Mouse (Mus musculus): ENCODE results near the gene Zfp60. TPM values are rescaled to one million over a fixed set of nuclear protein-coding genes. Genes with fewer than 3 reads are reported as not detected.
"Not testable (repeated sequence)": the region's sequence is repeated elsewhere in the genome, so short reads cannot be mapped to it uniquely, and the experiment has no call there.

Gene Zfp60
- total RNA-seq, 2 experiments from 2014 or later, result 7.9 to 8.3 TPM

DNA sequence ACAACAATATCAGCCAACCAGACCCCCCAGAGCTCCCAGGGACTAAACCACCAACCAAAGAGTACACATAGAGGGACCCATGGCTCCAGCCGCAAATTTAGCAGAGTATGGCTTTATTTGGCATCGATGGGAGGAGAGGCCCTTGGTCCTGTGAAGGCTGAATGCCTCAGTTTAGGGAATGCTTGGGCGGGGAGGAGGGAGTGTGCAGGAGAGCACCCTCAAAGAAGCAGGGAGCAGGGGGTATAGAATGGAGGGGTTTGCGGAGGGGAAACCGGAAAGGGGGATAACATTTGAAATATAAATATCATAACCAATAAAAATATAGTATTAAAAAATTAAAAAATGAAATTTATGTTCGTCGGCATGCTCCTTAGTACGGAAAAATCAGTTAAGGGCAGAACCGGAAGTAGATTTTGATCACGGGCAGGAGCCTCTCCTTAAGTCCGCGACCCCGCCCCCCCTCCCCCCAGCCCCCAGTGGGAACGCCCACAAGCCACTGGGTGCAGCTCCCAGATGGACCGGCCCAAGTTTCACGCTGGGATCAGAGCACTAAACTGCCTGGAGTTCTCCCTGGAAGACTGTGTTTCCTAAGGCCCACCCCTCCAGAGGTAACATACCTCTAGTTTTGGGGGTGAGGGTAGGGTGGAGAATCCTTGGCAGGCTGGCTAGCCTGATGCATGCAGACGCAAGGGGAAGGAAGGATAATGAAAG, 34.1 kb downstream of the Zfp60 start:
- intact Hi-C loops (cut with DNase I), result no loop called here
- DNase-seq, result no peak

DNA sequence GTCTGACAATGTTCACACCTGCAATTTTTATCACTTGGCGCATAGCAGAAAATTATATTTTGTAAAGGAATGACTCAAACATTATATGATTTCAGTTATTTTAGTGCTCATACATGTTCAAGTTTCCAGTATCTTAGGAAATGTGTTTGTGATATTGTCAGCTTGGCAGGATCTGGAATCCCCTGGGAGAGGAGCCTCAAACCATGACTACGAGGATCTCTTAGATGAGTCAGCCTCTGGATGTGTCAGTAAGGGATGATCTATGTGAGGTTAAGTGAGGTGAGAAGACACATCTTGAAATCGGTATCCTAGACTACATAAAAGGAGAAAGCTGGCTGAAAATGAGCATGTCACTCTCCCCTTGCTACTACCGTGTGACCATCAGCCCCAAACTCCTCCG, 58.1 kb downstream of the Zfp60 start:
- no peak for DNase-seq
- intact Hi-C loops (cut with DNase I), result no loop called here

DNA sequence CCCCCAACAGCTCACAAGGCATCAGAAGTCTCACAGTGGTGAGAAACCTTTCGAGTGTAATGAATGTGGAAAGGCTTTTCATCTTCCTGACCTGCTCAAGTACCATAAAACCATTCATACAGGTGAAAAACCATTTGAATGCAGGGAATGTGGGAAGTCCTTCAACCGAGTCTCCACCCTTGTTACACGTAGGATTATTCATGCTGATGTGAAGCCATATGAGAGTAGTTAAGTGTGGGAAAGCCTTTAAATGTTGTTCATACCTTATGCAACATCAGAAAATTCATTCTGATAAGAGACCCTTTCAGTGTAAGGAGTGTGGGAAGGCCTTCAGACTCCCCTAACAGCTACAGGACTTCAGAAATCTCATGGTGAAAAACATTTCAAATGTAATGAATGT, 62.7 kb downstream of the Zfp60 start:
- DNase-seq; intact Hi-C loops (cut with DNase I): not testable (repeated sequence)

DNA sequence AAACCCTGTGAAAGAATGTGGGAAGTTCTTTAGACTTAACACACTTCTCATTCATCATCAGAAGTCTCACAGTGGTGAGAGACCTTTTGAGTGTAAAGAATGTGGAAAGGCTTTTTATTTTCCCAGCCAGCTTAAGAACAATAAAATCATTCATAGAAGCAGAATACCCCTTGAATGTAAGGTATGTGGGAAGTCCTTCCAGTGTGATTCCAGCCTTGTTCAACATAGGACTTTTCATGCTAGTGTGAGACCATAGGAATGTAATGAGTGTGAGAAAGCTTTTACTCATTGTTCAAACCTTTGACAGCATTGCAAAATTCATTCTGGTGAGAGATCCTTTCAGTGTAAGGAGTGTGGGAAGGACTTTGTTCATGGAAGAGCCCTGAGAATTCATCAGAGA, 63.4 kb downstream of the Zfp60 start:
- intact Hi-C loops (cut with DNase I), result no loop called here
- DNase-seq, result no peak

DNA sequence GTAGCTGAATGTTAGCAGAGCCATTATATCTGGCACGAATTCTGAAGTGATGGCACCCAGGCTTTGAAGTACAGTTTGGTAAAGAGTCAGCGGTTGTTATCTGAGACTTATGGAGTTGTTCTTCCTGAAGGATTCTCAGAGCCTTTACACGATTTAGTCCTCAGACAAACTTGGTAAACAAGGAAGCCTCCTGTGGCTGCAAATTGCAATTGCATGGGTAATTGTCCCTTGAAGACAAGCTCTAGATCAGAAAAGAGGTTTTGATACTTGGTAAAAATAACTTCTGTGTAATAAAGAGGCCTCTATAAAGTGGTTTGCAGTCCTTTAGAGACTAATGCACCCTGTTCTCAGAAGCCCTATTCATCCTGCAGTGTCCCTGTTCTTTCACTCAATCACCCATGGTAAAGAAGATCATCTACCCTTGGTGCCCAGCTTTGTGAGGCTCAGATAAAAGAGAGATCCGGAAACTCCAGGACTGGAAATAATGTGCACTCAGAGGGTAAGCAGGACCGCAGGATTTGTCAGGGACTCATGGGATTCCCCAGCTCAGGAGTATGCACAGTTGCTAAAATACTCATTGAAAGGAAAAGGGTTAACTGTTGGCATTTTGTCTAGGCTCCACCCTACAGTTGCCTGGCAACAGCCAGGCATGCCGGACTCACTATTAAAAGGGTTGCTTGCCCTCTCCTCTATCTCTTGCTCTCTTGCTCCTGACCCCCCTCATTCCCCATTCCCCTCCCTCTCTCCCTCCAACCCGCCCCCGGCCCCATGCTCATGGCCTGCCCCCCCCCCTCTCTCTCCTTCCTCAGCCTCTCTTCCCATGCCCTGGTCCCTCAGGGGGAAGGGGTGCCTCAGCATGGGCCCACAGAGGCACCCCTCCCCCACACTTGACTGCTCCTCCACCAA, 67.0 kb downstream of the Zfp60 start:
- intact Hi-C loops (cut with DNase I), result no loop called here
- DNase-seq, result no peak

DNA sequence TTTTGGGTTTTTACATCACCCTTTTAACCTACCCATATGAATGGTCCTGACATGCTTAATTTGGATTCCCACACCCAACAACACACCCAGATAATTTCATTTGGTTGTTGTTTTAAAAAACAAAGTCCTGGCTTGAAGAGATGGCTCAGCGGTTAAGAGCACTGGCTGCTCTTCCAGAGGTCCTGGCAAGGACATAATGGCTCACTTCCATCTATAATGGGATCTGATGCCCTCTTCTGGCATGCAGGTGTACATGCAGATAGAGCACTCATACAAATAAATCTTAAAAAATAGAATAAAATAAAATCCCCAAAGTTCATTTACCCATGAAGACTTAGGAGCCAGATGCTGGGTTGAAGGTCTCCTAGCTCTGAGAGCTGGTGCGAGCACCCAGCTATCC, 69.9 kb downstream of the Zfp60 start:
- no peak for DNase-seq
- intact Hi-C loops (cut with DNase I), result loop anchor here (5.0 to 10.0 kb wide), 2 partner anchors 124 to 176 kb away; partner anchors contain the start of genes Zfp780b and Zfp974

DNA sequence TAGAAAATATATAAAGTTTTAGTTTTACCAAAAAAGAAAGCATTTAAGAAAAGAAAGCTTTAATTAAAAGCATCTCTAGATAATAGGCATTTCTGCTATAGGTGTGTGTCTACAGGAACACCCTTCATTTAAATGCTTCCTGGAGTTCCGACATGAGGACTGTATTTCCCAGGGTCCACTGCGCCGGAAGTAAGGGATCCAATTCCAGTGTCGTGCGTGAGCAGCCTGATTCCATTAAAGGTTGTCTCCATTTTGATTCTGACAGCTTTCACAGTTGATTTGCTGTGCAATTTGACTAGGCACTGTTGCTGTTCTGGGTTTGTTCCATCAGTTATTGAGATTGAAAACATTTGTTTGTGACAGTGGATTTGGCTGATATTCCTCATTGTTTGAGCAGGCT, 71.8 kb downstream of the Zfp60 start:
- no peak for DNase-seq
- intact Hi-C loops (cut with DNase I), result loop anchor here (5.0 to 10.0 kb wide), 2 partner anchors 122 to 174 kb away; partner anchors contain the start of genes Zfp780b and Zfp974

Other genes with a start within 250 kb of the Zfp60 start
- 10 to 100 TPM in 1 of 2 experiments, 1 to 10 TPM in 1; 9.5 to 11.5 TPM for gene Sertad1, start 244.5 kb upstream of the Zfp60 start, total RNA-seq (2021)
- gene Prx, start 232.1 kb upstream of the Zfp60 start, total RNA-seq (2021), result under 1 TPM; 0.95 to 0.97 TPM
- gene Hipk4, start 208.1 kb upstream of the Zfp60 start, total RNA-seq (2021), result under 1 TPM; 0.14 to 0.17 TPM
- 10 to 100 TPM; 26.0 to 29.0 TPM for gene Pld3, start 178.2 kb upstream of the Zfp60 start, total RNA-seq (2021)
- 10 to 100 TPM; 67.6 to 69.0 TPM for gene 2310022A10Rik, start 178.2 kb upstream of the Zfp60 start, total RNA-seq (2021)
- 100 to 1,000 TPM; 172 to 194 TPM for gene Akt2, start 139.8 kb upstream of the Zfp60 start, total RNA-seq (2021)
- gene Ttc9b, start 77.5 kb upstream of the Zfp60 start, total RNA-seq (2021), result not detected
- gene Map3k10, start 56.8 kb upstream of the Zfp60 start, total RNA-seq (2021), result 10 to 100 TPM; 20.6 to 23.1 TPM
- gene Zfp607b, start 42.0 kb upstream of the Zfp60 start, total RNA-seq (2021), result under 1 TPM; 0.44 to 0.60 TPM
- 1 to 10 TPM; 4.4 to 4.9 TPM for gene Zfp626, start 75.8 kb downstream of the Zfp60 start, total RNA-seq (2021)
- gene Zfp59, start 107.2 kb downstream of the Zfp60 start, total RNA-seq (2021), result 1 to 10 TPM; 2.4 to 2.7 TPM
- gene Zfp607a, start 126.1 kb downstream of the Zfp60 start, total RNA-seq (2021), result 1 to 10 TPM; 3.3 to 3.9 TPM
- 1 to 10 TPM; 4.4 to 5.3 TPM for gene Zfp974, start 198.1 kb downstream of the Zfp60 start, total RNA-seq (2021)
- 1 to 10 TPM; 7.1 to 7.9 TPM for gene Zfp780b, start 247.8 kb downstream of the Zfp60 start, total RNA-seq (2021)

Data from heart, postnatal 36 days (tissue).